Comparison of ENCODE assay signal across 27 mouse cellular contexts in genomic region chr11:35723876-35724275, GRCm38 (mm10). TPM values are rescaled to one million over a fixed set of nuclear protein-coding genes. Genes with fewer than 3 reads are reported as not detected.
DNase-seq lines count a peak whose midpoint lies in the region; TF ChIP-seq lines count a peak whose summit lies in the region.
"Had no signal": no experiment of that assay in that cellular context is flagged by ENCODE, and none has a peak within 500 bp of the region (broad histone marks: within the 10 kb centered on the region; RNA-seq: fewer than 3 reads in every experiment).

No protein-coding gene starts in this region.

- no peak overlapping the region for H3K27ac ChIP-seq in gastrocnemius, adult 2 months
- H3K27ac ChIP-seq: embryonic facial prominence, embryonic 13.5 days; forebrain, embryonic 12.5 days; hindbrain, embryonic 13.5 days; kidney, embryonic 15.5 days; layer of hippocampus, adult 2 months; limb, embryonic 13.5 days; liver, embryonic 12.5 days; macrophage; midbrain, embryonic 13.5 days; neural tube, embryonic 13.5 days; stomach, postnatal 0 days had no signal

- intact Hi-C loops in gastrocnemius, adult 2 months (cut with DNase I), result no loop called here
- intact Hi-C loops in gastrocnemius, postnatal 14 days (cut with DNase I; ENCODE audit: low total_unique reads), result no loop called here

- DNase-seq in gastrocnemius, adult 2 months, result peak; percentile 25
- no peak for DNase-seq in gastrocnemius, postnatal 14 days
- peak; percentile 16 for DNase-seq in ovary, postnatal 36 days (ENCODE audit: low spot score)
- no peak for DNase-seq in ovary, postnatal 10 days (ENCODE audit: low spot score)
- DNase-seq in fat pad, adult 2 months (ENCODE audit: extremely low read depth, low read depth, low spot score), result peak; percentile 98
- DNase-seq in layer of hippocampus, postnatal 14 days (ENCODE audit: low spot score in 2 of 2), result no peak
- DNase-seq in MN1 (ENCODE audit: low spot score), result no peak
- DNase-seq: cerebellum, adult 11 months; cerebellum, adult 9-10 months; embryo, embryonic 11 days; gastrocnemius, postnatal 36 days; heart, postnatal 36 days; liver, postnatal 0 days; right cerebral cortex, adult 18-20 months; thymus, adult 18-20 months; thymus, postnatal 36 days had no signal

- TF ChIP-seq CTCF in gastrocnemius, adult 2 months (IDR thresholded peaks at IDR 0.05), result no peak

- no peak overlapping the region for H3K4me3 ChIP-seq in gastrocnemius, adult 2 months
- H3K4me3 ChIP-seq: embryonic facial prominence, embryonic 13.5 days; forebrain, embryonic 12.5 days; hindbrain, embryonic 13.5 days; kidney, embryonic 15.5 days; layer of hippocampus, adult 2 months; limb, embryonic 13.5 days; liver, embryonic 12.5 days; midbrain, embryonic 13.5 days; neural tube, embryonic 13.5 days had no signal

RNA-seq across cellular contexts. Expression of gene Pank3, which starts 45.4 kb away (rescaled TPM):
- 10 to 100 TPM; 18.3 to 20.5 TPM for total RNA-seq in gastrocnemius, adult 2 months (2021)
- 10 to 100 TPM; 17.0 to 18.3 TPM for total RNA-seq in gastrocnemius, postnatal 14 days (2021)
- 10 to 100 TPM; 56.1 to 56.6 TPM for total RNA-seq in layer of hippocampus, postnatal 14 days (2021)

Comparison
In these comparisons a context has a peak if more than half of its experiments do, and no peak if none do; other contexts are left out.
1. DNase-seq: peak in gastrocnemius, adult 2 months (single experiment), ovary, postnatal 36 days (single experiment) and fat pad, adult 2 months (single experiment); none in gastrocnemius, postnatal 14 days (single experiment), ovary, postnatal 10 days (single experiment), layer of hippocampus, postnatal 14 days (0 of 2) and MN1 (single experiment).